Mouse (Mus musculus) CD4-positive helper T cell, adult 2 months (primary cell): ENCODE results near the gene Lmo1.

Source experiments
- DNase-seq: peaks from one replicate; pipeline ENCODE4 v3.0.0-alpha.2; 2012; ENCODE audit warnings: low read depth, missing footprints, low spot score

The Lmo1 gene

DNA sequence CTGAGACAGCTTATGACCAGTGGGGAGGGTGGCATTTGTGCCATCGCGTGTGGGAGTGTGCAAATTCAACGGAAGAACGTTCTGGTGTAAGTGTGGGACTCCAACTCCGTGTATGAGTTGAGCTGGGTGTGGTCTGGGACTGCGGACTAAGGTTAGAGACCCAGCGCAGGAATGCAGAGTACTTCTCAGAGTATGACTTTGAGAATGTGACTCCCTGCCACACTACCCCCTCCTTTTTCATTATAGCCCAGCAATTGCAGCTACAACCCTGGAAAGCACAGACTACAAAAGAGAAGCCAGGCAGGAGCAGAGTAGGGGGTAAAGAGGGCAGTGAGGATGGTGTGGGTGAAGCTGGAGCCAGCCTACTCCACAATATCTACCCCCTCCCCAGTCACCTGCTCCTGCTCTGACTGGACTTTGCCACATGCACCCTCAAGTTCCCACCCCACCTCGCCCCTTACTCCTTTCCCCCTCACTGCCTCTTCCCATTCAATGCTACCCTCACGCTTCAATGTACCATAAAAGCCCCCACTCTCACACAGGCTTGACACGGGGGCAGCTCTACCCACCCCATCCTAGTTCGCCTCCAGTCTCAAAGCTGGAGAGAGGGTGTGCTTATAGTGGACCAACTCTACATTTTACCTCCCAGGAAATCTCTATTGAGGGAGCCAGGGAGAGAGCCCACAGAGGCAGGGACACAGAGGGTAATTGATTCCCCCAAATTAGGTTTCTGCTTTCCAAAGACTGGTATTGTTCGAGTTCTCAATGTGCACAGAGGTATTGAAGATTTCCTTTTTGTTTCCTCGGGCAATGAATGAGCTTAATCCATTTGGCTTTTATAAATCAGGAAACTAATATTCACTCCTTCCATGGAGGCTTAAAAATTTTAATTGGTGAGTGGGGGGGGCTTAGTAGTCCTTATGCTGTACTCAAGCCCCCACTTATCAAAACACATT lies 941 bp upstream of the Lmo1 start:
- no peak for DNase-seq

GRCm38 (mm10) chr7:109174337-109174948 lies 564 bp downstream of the Lmo1 start:
- DNase-seq, result no peak

DNA sequence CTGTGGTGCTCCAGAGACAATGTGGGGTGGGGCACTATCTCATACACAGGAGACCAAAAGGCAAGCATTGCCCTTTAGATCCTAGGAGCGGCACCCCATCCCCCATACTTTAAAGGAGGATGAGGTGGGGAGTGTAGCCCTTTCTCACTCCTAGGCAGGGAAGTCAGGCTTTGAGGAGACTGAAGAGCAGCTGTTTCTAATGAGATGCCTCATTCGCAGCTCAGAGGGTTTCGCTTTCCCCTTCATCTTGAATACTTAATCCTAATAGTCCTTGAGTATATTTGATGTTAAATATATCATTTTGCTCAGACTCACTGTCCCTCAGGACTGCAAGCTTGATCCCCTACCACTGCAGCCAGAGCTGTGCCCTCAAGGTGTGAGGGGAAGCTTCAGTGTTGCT lies 3.1 kb downstream of the Lmo1 start:
- DNase-seq, result no peak

DNA sequence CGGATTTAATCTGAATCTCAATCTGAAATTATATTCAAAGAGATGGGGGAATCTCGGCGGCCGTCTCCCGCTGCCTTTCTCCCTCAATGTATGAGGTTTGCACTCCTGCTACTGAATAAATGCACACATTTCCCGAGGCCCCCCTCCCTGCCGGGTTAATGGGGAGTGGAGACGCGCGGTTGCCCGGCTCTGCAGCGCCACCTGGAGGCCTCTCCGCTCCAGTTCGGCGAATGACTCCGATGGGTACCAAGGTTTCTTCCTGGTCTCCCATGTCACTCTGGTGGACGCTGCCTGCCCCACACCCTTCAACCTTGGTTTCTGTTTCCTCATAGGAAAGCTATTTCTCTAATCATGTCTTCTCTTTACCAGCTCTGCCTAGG lies 4.6 kb downstream of the Lmo1 start:
- no peak for DNase-seq

GRCm38 (mm10) chr7:109169505-109170440 lies 5.2 kb downstream of the Lmo1 start:
- DNase-seq, result no peak

DNA sequence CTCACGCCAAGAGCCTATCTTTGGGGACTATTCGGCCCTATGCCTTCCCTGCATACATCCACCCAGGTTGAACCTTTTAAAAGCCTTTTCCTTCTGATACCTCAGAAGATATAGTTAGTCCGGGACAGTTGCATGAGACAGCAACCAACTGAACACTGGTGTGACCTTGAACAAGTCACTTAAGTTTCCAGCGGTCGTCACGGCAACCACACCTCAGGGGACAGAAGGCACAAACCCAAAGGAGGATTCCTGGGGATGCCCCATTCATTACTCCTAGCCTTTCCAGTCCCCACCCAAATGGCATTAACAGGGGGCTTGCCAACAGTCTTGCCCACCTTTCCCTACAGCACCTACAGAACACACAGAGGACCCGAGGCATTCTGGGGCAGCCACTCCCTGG lies 6.3 kb downstream of the Lmo1 start:
- no peak for DNase-seq

- DNase-seq, result no peak
These were observed 8.9 kb downstream of the Lmo1 start for GRCm38 (mm10) chr7:109165931-109166585.

- no peak for DNase-seq
These were observed 20.7 kb downstream of the Lmo1 start for GRCm38 (mm10) chr7:109154331-109154730.

- DNase-seq, result no peak
These were observed 21.5 kb downstream of the Lmo1 start for GRCm38 (mm10) chr7:109153538-109153937.

DNA sequence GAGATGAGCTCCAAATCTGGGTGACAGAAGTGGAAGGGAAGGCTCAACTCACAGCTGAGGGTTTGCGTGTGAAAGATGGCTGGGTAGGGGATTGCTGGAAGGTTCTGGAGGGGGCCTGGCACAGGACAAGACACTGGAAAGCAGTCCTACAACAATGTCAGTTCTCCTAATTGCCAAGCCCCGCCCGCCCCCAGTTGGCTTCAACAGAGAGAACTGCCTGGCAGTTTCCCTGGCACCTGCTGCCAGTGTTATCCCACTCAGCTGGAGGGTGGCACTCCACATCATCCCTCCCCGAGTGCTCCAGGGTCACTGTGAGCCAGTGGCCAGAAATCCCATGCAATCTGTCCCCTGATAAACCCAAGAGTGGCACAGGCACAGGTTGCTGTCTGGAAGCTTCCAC lies 23.9 kb downstream of the Lmo1 start:
- DNase-seq, result no peak

DNA sequence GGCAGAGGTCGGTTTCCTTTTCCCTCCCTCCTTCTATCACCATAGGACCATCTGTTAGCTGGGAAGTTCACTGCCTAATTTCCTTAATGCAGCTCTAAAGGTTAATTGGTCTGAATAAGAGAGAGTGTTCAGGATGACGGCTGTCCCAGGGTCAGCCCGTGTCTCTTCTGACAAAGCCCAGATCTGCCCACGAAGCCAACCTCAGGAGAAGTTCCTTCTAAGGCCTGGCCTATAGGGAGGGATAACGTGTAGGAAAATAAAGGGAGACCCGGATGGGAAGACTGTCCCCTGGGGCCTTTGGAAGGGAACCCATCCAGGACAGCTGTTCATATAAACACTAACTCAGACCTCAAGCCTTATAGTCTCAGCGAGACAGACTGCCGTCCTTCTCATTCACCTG lies 29.8 kb downstream of the Lmo1 start:
- no peak for DNase-seq

- no peak for DNase-seq
These were observed 30.3 kb downstream of the Lmo1 start for GRCm38 (mm10) chr7:109144705-109145104.

DNA sequence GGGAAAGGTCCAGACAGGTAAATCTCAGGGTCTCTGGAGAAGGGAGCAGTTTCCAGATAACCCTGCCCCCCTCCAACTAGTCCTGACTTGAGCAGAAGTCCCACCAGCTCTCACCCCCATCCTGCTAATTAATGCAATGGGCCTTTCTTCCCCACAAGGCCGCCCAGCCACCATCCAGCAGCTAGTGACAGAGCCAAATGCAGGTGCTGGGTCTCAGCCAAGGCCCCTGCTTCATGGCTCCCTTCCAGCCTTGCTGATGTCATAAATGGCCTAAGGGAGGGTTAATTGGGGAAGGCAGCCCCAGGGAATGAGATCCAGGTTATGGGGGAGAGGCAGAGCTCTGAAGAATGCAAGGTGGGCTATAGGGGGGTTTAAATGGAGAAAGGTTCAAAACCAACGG lies 32.4 kb downstream of the Lmo1 start:
- no peak for DNase-seq

DNA sequence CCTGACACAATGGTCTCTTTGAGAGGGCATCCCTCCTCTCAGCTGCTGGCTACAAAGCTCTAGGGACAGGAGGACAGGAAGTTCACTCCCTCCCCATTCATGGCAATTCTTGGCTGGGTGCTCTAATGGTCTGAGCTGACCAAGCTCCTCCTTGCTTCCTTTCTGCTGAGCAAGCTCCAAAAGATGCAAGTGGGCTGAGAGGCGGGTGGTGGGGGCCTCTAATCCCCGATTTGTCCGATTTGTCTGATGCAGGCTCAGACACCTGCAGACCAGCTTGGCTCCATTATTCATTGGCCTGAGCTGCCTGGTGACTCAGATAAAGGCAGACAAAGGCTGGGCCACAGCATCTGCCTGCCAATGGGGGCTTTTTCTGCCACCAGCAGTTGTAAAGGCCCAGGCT lies 33.3 kb downstream of the Lmo1 start:
- DNase-seq, result no peak

DNA sequence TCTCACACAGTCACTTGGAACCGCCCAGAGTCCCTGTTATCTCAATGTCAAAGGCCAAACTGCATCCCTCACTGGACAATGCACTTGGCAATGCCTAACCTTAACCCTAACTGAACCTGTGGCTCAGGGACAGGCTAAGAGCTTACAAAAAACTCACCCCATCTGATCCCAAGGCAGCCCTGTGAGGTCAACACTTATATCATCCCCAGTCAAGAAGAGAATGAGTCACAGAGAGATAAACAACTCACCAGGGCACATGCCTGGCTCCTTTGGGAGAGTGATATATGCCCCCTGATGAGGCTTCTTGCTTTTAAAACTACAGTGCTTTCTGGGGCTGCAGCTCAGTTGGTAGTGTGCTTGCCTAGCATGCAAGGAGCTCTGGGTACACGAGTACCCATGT lies 34.0 kb downstream of the Lmo1 start:
- no peak for DNase-seq

GRCm38 (mm10) chr7:109139405-109139804 lies 35.6 kb downstream of the Lmo1 start:
- DNase-seq, result peak; percentile 40

DNA sequence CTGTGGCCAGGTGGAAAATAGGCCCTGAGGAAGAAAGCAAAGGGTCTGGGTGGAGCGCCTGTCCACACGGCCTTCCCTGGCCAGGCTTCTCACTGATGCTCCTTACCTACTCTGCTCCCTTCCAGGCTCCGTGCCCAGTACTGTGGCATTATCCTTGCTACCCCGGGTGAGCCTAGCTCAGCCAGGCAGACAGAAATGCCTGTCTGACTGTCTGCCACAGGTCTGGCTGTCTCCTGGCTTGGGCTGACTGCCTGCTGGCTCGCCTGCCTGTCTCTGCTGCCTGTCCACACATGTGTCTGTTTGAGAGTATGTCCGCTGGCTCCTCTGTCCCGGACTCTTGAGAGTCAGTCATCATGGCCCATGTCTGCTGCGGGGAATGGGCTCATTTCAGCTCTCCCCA lies 37.6 kb downstream of the Lmo1 start:
- DNase-seq, result no peak

DNA sequence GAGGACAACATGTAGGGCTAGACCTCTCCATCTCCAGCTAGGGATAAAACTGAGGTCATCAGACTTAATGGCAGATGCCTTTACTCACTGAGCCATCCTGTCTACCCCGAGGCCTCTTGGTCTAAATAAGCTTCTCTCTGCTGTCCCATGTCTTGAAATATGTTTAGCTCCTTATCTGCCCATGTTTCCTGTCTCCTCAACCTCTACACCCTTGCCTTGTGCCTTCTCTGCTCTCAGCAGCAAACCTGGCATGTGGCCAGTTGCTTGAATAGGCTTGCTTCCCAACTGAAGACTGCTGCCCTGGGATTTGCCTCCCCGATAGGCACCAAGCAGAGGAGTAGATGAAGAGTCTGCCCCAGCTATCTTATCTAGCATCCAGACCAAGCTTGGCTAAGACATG lies 43.4 kb downstream of the Lmo1 start:
- no peak for DNase-seq

- no peak for DNase-seq
These were observed 44.9 kb downstream of the Lmo1 start for GRCm38 (mm10) chr7:109129946-109130686.

DNA sequence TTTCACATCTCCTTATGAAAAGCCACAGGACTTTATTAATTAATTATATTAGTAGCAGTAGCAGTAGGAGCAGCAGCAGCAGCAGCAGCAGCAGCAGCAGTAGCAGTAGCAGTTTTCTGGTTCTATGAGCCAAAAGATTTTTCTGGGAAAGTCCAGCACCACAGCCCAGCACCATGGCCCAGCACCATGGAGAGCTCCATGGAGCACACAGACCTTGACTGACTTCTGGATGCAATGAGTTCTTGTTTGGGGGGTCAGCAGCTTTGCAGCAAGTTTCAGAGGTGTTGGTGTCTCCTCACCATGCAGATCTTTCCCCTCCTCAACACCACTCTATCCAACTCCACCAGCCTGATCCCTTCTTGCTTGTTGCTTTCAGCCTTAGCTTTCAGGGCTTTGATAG lies 45.6 kb downstream of the Lmo1 start:
- DNase-seq, result no peak

DNA sequence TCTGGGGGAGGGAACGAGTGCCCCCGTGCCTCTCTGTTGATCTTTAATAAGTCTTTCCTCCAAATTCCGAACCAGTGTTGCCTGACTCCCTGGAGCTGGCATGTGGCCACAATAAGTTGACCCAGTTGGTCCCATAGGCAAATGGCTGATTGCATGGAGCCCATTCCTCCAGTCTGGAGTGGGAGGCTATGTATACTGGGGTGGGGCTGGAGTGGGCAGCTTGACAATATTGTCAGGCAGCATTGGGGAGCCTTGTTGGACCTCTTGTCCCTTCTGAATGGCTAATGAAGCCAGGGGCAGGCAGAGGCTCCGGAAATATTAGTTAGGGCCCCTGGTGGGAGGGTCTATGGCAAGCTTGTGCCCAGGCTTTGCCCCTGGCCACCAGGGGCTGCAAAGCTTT lies 59.1 kb downstream of the Lmo1 start:
- no peak for DNase-seq
